Comparison of ENCODE assay signal across 8 mouse cellular contexts in the genomic region with DNA sequence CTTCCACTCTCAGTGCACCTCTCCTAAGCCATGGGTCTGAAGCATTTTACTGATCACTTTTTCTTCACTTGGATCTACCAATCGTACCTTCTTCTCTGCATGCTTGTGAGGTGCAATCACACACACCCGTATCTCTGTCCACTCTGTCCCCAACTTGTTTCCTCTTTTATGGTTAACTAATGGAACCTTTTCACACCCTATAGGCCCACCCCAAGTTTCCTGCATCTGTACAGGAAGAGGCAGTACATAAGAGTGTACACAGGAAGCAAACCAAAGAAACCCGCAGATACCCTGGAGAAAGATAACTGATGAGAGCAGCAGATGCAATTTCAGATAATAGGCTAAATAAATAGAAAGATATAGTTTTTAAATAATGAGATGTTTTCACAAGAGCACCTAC.
"Had no signal": no experiment of that assay in that cellular context is flagged by ENCODE, and none has a peak within 500 bp of the region (broad histone marks: within the 10 kb centered on the region; RNA-seq: fewer than 3 reads in every experiment).

No protein-coding gene starts in this region.

- DNase-seq: kidney, adult 8-10 months; kidney, postnatal 25 days; liver, embryonic 13.5 days; liver, postnatal 0 days; lung, postnatal 14 days; thymus, adult 18-20 months; thymus, postnatal 14 days had no signal

- ATAC-seq: liver, postnatal 0 days; midbrain, embryonic 13.5 days had no signal
